Mouse (Mus musculus) CD4-positive, CD25-positive, alpha-beta regulatory T cell, adult 2 months (primary cell): ENCODE measurements at regions not wholly inside any gene's neighbourhood (a gene's known extent, or its start where the extent isn't known, plus 50 kb on each side); places are given as distances from the start of the nearest gene placed in this dataset.

Source experiments
- DNase-seq: peaks from one replicate; pipeline ENCODE4 v3.0.0-alpha.2; 2012; ENCODE audit warnings: low read depth, low spot score

GRCm38 (mm10) chr13:112121110-112121509 is 167.1 kb upstream of the Ankrd55 start:
- no peak for DNase-seq

- DNase-seq, result no peak
Observed at GRCm38 (mm10) chr13:112122842-112123373, 165.3 kb upstream of the Ankrd55 start.

- DNase-seq, result no peak
Observed at GRCm38 (mm10) chr13:112125769-112126469, 162.3 kb upstream of the Ankrd55 start.

- no peak for DNase-seq
Observed at GRCm38 (mm10) chr13:112130220-112130619, 158.0 kb upstream of the Ankrd55 start.

GRCm38 (mm10) chr13:112130774-112131173 is 157.5 kb upstream of the Ankrd55 start:
- no peak for DNase-seq

- no peak for DNase-seq
Observed at GRCm38 (mm10) chr13:112131191-112131590, 157.1 kb upstream of the Ankrd55 start.

GRCm38 (mm10) chr13:112133736-112134135 is 154.5 kb upstream of the Ankrd55 start:
- DNase-seq, result peak; percentile 38

- DNase-seq, result no peak
Observed at GRCm38 (mm10) chr13:112134701-112135100, 153.6 kb upstream of the Ankrd55 start.

- no peak for DNase-seq
Observed at GRCm38 (mm10) chr13:112135777-112136176, 152.5 kb upstream of the Ankrd55 start.

- no peak for DNase-seq
Observed at GRCm38 (mm10) chr13:112136850-112137249, 151.4 kb upstream of the Ankrd55 start.

- DNase-seq, result no peak
Observed at GRCm38 (mm10) chr13:112140871-112141270, 147.4 kb upstream of the Ankrd55 start.

- no peak for DNase-seq
Observed at GRCm38 (mm10) chr13:112144393-112145348, 143.6 kb upstream of the Ankrd55 start.

GRCm38 (mm10) chr13:112152614-112153550 is 135.4 kb upstream of the Ankrd55 start:
- DNase-seq, result no peak

- DNase-seq, result peak; percentile 5
Observed at GRCm38 (mm10) chr13:112153681-112154127, 134.5 kb upstream of the Ankrd55 start.

GRCm38 (mm10) chr13:112159430-112160172 is 128.7 kb upstream of the Ankrd55 start:
- DNase-seq, result no peak

GRCm38 (mm10) chr13:112160173-112160641 is 128.0 kb upstream of the Ankrd55 start:
- no peak for DNase-seq

GRCm38 (mm10) chr13:112160726-112161125 is 127.5 kb upstream of the Ankrd55 start:
- no peak for DNase-seq

- no peak for DNase-seq
Observed at GRCm38 (mm10) chr13:112161886-112162285, 126.4 kb upstream of the Ankrd55 start.

- no peak for DNase-seq
Observed at GRCm38 (mm10) chr13:112165921-112166320, 122.3 kb upstream of the Ankrd55 start.

- no peak for DNase-seq
Observed at GRCm38 (mm10) chr13:112166338-112166802, 121.9 kb upstream of the Ankrd55 start.
